Mouse (Mus musculus) liver, embryonic 11.5 days (tissue): ENCODE data around the gene Pa2g4. TPM values are rescaled to one million over a fixed set of nuclear protein-coding genes. Genes with fewer than 3 reads are reported as not detected.

ENCODE experiments used
- ATAC-seq: fragments of 200-750 bp; cut with Nextera tagmentation; replicated peaks from 2 replicates; pipeline ENCODE4 v1.8.0; 2017; ENCODE audit warnings: moderate number of reproducible peaks, mild to moderate bottlenecking, moderate TSS enrichment, moderate library complexity; ENCODE audit not compliant: low FRiP score
- DNase-seq: peaks from one replicate; pipeline ENCODE4 v3.0.0-alpha.2; 2017; ENCODE audit warnings: low spot score
- H3K27ac ChIP-seq: fragments of 300-500 bp; sonication (generic); 2 replicates; pipeline ENCODE4 v1.5.1; 2014; ENCODE audit warnings: mild to moderate bottlenecking, low read depth, low read length, control low read depth
- H3K27me3 ChIP-seq: fragments of 300-500 bp; sonication (generic); replicated peaks from 2 replicates; pipeline ENCODE4 v1.6.1; 2014; ENCODE audit warnings: low read length, mixed read lengths; ENCODE audit not compliant: control insufficient read depth, insufficient read depth
- H3K36me3 ChIP-seq: fragments of 300-500 bp; sonication (generic); 2 replicates; pipeline ENCODE4 v1.6.1; 2014; ENCODE audit warnings: mild to moderate bottlenecking, low read length, moderate library complexity, mixed read lengths; ENCODE audit not compliant: control insufficient read depth, insufficient read depth
- H3K4me1 ChIP-seq: fragments of 300-500 bp; sonication (generic); replicated peaks from 2 replicates; pipeline ENCODE4 v1.6.1; 2014; ENCODE audit warnings: low read length, mixed read lengths; ENCODE audit not compliant: control insufficient read depth, insufficient read depth
- H3K4me2 ChIP-seq: fragments of 300-500 bp; sonication (generic); 2 replicates; pipeline ENCODE4 v1.6.1; 2014; ENCODE audit warnings: mild to moderate bottlenecking, control low read depth, moderate library complexity
- H3K4me3 ChIP-seq: fragments of 300-500 bp; sonication (generic); 2 replicates; pipeline ENCODE4 v1.5.1; 2014; ENCODE audit warnings: low read depth, low read length, control low read depth
- H3K9ac ChIP-seq: fragments of 300-500 bp; sonication (generic); 2 replicates; pipeline ENCODE4 v1.6.1; 2014; ENCODE audit warnings: low read depth, low read length, control low read depth
- H3K9me3 ChIP-seq: fragments of 300-500 bp; sonication (generic); 2 replicates; pipeline ENCODE4 v1.6.1; 2016; ENCODE audit warnings: low read length, inconsistent platforms, mixed read lengths; ENCODE audit not compliant: control insufficient read depth
- WGBS: fragments of 180-500 bp; shearing (Covaris S2); extraction: QIAGEN DNeasy Blood & Tissue Kit; methylation state at CpG from one replicate; pipeline ENCODE4 v1.1.7; 2014; 5-methylcytosine and 5-hydroxymethylcytosine counted together
- polyA plus RNA-seq: library from polyadenylated mRNA; unstranded; fragments of >200 nt; fragmentation: Nextera tagmentation; extraction: Ambion mirVana; gene quantifications from 2 replicates; pipeline ENCODE4 v1.2.1, GENCODE M21; 2014

Gene Pa2g4
- polyA plus RNA-seq, 1 experiment from 2014 or later = 384 TPM

DNA sequence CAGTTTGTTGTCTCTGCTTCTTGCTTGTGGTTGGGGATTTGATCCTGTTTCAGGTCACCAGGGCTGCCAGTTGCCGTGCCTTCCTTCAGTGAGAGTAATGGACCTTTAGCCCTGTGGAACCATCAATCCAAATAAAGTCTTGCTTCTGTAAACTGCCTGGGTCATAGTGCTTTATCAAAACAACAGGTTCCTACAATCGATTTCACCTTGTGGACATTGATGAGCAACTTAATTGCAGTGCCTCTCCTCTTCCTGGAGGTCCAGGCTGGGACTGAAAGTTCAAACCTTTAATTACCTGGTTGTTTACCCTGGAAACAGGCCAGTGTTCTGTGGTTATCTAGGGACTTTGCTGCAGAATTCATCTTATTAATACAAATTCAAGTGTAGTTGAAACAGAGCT lies 32.7 kb upstream of the Pa2g4 start:
- Histone ChIP-seq H3K36me3 (no peaks in the 10 kb centered on the region), H3K27me3 (no peaks in the 10 kb centered on the region), H3K9me3 (no peaks in the 10 kb centered on the region), H3K4me2 (no peak overlapping the region), H3K4me1 (no peaks in the 10 kb centered on the region), H3K9ac (no peak overlapping the region), H3K27ac (no peak overlapping the region), H3K4me3 (no peak overlapping the region)
- DNase-seq (no peak), ATAC-seq (no peak)
- 60% methylated on average over 2 of the region's 2 CpGs for WGBS

DNA sequence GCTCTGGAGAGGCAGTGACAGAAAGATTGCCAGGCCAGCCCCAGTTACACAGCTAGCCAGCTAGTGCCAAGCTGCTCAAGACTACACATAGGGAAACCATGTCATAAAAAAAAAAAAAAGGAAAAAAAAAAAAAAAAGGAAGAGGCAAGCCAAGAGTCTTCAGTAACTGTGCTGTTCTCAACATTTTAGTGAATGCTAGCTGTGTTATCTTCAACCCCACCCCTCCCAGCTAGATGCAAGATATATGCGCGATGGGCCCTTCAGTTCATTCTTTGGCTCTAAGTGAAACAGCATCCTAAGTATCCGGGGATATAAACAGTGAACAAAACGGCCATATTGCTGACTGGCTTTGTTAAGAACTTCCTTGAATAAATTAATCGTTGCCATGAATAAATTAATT lies 27.0 kb upstream of the Pa2g4 start:
- Histone ChIP-seq H3K9ac (no peak overlapping the region), H3K27me3 (peaks cover 24% of the 10 kb centered on the region), H3K36me3 (no peaks in the 10 kb centered on the region), H3K27ac (no peak overlapping the region), H3K9me3 (no peaks in the 10 kb centered on the region), H3K4me2 (no peak overlapping the region), H3K4me1 (peaks cover 6% of the 10 kb centered on the region), H3K4me3 (no peak overlapping the region)
- DNase-seq = no peak
- 64% methylated on average over 5 of the region's 5 CpGs for WGBS
- no peak for ATAC-seq

DNA sequence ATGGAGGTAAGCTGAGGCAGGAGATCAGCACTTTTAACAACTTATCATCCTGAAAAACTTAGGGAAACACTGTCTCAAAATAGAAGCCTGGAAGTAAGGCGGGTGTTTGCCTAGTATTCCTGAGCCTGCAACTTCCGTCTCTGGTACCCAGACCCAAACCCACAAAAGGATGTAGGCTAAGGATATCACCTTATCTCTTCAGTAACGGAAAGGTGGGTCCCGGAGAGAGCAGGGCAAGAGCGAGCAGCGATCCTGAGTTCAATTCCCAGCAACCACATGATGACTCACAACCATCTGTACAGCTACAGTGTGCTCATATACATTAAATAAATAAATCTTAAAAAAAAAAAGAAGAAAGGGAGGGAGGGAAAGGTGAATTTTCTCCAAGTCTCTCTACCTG lies 25.6 kb upstream of the Pa2g4 start:
- Histone ChIP-seq H3K4me1 (peaks cover 7% of the 10 kb centered on the region), H3K4me3 (no peak overlapping the region), H3K9me3 (no peaks in the 10 kb centered on the region), H3K9ac (no peak overlapping the region), H3K27me3 (peaks cover 37% of the 10 kb centered on the region), H3K4me2 (no peak overlapping the region), H3K36me3 (no peaks in the 10 kb centered on the region), H3K27ac (no peak overlapping the region)
- DNase-seq (no peak), ATAC-seq (no peak)
- 45% methylated on average over 6 of the region's 6 CpGs for WGBS

DNA sequence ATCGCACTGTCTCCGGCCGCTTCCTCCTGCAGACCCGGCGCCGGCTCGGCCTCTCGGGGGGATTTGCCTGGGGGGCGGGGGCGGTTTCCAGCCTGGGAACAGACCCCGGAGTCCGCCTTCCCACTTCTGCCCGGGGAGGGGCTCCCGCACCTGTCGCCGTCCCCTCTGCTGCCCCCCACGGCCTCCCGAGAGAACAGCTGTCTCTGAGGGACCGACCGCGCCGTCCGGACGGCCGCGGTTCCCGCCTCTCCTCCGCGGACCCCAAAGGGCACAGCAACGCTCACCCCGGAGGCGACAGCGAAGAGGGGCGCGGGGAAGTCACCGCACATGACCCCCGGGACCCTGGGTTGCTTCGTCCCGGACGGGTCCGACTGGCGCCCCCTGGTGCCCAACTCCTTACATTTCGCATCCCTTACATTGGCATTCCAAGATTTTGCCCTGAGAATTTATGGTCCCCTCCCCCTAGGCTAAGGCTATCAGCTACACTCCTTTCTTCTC lies 24.5 kb upstream of the Pa2g4 start:
- Histone ChIP-seq H3K27ac (no peak overlapping the region), H3K9ac (peak overlapping the region; percentile 54), H3K27me3 (peaks cover 45% of the 10 kb centered on the region), H3K4me3 (peak overlapping the region; percentile 71), H3K4me1 (peaks cover 8% of the 10 kb centered on the region), H3K36me3 (no peaks in the 10 kb centered on the region), H3K4me2 (peak overlapping the region; percentile 99), H3K9me3 (no peaks in the 10 kb centered on the region)
- ATAC-seq (peak; percentile 32), DNase-seq (peak; percentile 76)
- WGBS = under 1% methylated on average over 41 of the region's 43 CpGs

DNA sequence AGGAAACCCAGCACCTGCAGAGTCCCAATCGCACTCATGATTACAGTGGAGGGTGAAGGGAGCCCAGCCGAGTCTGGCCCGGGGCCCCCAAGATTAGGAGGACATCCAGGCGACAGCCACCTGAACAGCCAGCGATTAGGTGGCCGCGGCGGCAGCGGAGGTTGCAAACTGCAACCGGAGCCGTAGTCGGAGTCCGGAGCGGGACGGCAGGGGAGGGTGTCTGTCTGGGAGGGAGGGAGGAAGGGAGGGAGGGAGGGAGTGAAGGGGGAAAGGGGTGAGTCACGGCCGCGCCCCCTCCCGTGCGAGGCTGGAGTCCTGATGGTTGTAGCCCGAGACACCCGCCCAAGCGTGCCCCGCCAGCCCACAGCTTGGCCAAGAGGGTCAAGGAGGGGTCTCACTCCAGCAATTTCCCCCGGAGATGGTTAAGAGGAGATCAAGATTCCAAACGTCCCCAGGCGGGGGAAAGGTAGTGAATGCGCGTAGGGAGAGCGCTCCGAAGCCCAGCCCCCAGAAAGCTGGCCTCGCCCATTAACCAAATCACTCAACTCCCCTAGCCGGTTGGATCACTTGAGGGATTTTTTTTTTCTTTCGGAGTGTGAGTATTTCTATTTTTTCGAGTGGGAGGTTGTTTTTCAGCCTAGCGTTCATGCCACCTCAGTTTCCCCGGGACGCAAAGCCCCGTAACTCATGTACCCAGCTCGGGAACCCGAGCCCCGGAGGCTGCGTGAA lies 23.8 kb upstream of the Pa2g4 start, which contains the start of gene Erbb3:
Gene Erbb3, minus strand, starts transcription at position 189 of the 729 bp plus-strand sequence.
- peak; percentile 72 for DNase-seq
- under 1% methylated on average over 43 of the region's 43 CpGs for WGBS
- Histone ChIP-seq H3K4me2 (peak within 1 kb of the TSS; percentile 99), H3K4me1 (peaks cover 8% of the 10 kb centered on the region), H3K9ac (peak within 1 kb of the TSS; percentile 54), H3K36me3 (no peaks in the 10 kb centered on the region), H3K4me3 (peak within 1 kb of the TSS; percentile 71), H3K27ac (no peak within 1 kb of the TSS), H3K27me3 (peaks cover 48% of the 10 kb centered on the region), H3K9me3 (no peaks in the 10 kb centered on the region)
- ATAC-seq = peak; percentile 54

DNA sequence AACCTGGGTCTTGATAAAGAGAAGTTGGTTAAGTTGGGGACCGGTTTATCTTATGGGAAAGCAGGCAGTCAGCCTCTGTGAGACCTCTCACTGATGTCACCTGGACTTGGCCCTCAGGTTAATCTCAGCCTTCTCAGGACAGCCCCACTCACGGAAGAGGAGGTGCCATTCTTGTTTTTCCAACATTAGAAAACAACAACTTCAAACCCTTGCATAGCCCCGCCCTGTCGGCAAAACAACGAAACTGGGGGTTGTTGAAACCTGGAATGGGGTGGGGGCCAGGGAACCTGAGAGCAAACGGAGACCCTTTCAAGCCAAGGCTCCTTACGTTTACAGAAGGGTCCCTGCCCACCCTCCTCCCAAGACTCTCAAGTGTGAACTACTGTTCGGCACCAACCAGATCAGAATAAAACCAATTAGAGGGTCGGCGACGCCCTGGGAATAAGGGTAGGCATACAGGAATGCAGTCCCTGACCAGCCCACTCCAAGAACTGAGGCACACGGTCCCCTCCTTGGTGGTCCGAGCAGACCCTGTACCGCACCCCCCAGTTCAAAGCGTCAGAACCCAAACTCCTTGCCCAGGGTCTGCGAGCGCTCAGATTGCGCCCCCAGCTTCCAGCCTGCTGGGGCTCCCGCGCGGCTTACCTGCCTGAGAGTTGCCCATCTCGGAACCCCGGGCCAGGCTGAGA lies 23.1 kb upstream of the Pa2g4 start:
- H3K4me3 ChIP-seq = peak overlapping the region; percentile 71
- H3K9me3 ChIP-seq = no peaks in the 10 kb centered on the region
- peaks cover 8% of the 10 kb centered on the region for H3K4me1 ChIP-seq
- peaks cover 55% of the 10 kb centered on the region for H3K27me3 ChIP-seq
- 3% methylated on average over 23 of the region's 23 CpGs for WGBS
- H3K9ac ChIP-seq = peak overlapping the region; percentile 54
- no peak for DNase-seq
- peak overlapping the region; percentile 99 for H3K4me2 ChIP-seq
- H3K36me3 ChIP-seq = no peaks in the 10 kb centered on the region
- no peak overlapping the region for H3K27ac ChIP-seq
- ATAC-seq = peak; percentile 2; the same call in 1 of the 2 replicates

DNA sequence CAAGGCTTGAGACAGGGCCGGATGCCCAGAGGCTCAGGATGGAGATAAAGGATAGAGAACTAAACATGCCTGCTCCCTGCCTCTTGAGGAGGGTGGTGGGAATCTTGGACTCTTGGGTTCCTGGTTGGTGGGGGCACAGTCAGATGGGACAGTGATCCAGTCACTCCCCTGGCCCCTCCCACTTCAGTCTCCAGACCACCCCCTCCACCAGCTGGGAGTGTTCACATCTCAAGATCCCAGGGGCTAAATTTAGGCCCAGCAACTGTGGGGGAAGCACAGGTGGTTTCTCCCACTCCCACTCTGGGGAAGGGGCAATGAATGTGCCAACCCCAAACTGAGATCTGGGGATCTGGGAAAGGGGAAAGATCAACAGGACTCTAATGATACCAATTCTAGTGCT lies 22.3 kb upstream of the Pa2g4 start:
- ATAC-seq (no peak), DNase-seq (no peak)
- no peaks in the 10 kb centered on the region for H3K9me3 ChIP-seq
- H3K36me3 ChIP-seq = no peaks in the 10 kb centered on the region
- peaks cover 58% of the 10 kb centered on the region for H3K27me3 ChIP-seq
- peaks cover 8% of the 10 kb centered on the region for H3K4me1 ChIP-seq
- H3K4me2 ChIP-seq = peak overlapping the region; percentile 99
- no peak overlapping the region for H3K9ac ChIP-seq
- H3K4me3 ChIP-seq = no peak overlapping the region
- 44% methylated on average over 1 of the region's 1 CpGs for WGBS
- no peak overlapping the region for H3K27ac ChIP-seq

DNA sequence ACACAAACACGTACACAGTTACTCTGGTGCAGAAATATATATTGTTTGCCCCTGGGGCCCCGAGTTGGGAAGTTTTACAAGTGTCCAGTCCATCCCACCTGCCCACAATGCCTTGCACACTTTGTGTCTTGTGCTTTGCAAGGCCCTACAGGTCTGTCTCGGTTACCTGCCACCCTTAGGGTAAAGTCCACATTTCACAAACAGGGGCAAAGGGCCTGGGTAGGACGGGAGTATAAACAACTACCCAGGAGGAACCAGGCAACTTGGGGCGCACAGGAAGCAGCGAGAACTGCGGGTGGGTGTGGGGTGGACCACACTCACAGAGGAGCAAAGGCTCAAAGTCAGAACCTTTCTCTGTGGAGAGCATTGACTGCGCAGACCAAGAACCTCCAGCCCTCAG lies 21.9 kb upstream of the Pa2g4 start:
- DNase-seq = no peak
- peak overlapping the region; percentile 99 for H3K4me2 ChIP-seq
- peaks cover 58% of the 10 kb centered on the region for H3K27me3 ChIP-seq
- peaks cover 8% of the 10 kb centered on the region for H3K4me1 ChIP-seq
- H3K27ac ChIP-seq = no peak overlapping the region
- H3K9me3 ChIP-seq = no peaks in the 10 kb centered on the region
- no peak overlapping the region for H3K4me3 ChIP-seq
- no peaks in the 10 kb centered on the region for H3K36me3 ChIP-seq
- no peak for ATAC-seq
- no peak overlapping the region for H3K9ac ChIP-seq
- 53% methylated on average over 8 of the region's 8 CpGs for WGBS
